Mouse (Mus musculus): ENCODE data around the gene Usp53.

DNA sequence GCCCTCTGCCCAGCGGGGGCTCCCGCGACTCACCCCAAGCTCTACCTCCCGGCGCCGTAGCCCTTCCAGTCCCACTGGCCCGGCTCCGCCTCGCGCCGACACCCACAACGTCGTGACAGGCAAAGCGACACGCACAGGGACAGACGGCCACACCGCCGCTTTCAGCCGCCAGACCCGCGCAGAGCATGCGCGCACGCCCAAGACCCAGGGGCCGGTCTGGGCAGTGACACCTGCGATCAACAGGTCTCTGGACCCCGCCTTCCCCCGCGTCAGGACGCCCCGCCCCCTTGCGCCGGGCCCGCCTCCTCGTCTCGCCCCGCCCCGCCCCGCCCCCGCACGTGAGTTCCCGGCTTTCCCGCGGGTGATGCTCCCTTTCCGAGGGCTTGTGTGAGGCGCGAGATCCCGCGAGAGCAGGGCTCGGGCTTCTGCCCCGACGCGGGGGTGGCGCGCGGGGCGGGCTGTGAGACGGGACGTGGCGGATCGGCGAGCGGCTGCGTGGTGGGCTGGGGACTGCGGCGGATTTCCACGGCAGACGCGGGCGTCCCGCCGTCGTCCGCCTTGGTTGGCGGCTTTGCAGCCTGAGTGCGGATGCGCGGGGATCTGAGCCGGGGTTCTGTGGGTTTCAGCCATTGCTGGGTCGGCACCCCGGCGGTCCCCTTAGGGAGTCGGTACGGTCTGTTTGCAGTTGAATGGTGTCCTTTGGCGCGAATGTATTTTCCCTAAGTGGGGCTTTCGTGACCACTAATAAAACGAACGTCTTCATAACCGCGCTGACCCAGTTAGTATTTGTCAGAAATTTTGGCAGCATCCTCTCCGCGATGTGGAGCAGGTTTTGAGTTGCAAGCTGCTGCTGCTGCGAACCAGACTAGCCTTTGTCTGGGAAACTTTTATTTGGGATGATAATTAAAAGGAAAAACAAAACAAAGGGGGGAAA lies at the start of gene Usp53:
- TF ChIP-seq CTCF (IDR thresholded peaks at IDR 0.05; ENCODE audit: extremely low read depth, insufficient read depth, low read length) (no peak), POLR2A (IDR thresholded peaks at IDR 0.05; ENCODE audit: extremely low read depth, insufficient read depth, low read length) (peak; percentile 62)

Data from cortical plate, adult 2 months (tissue).